Mouse (Mus musculus): ENCODE measurements at regions not wholly inside any gene's neighbourhood (a gene's known extent, or its start where the extent isn't known, plus 50 kb on each side); places are given as distances from the start of the nearest gene placed in this dataset.

DNA sequence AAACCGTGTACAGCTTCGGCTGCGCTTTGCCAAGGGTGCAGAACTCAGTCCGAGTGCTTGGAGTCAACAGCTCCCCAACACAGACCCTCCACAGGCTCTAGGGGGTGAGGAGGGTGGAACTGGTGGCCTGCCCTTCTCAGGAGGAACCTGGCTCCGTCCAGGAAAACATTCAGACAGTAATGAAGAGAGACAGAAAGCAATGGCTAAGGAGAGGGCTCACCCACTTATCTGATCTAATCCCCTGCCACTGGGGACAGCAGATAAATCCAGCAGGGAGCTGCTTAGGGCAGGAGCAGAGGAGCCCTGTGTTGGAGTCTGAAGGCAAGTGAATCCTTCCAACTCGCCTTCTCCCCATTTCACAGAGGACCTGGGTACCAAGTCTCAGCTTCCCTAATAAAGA is 292.3 kb upstream of the Mki67 start:
- no peak for TF ChIP-seq CTCF (IDR thresholded peaks at IDR 0.05)
- intact Hi-C loops (cut with DNase I): no loop called here
- DNase-seq (ENCODE audit: extremely low spot score in 1 of 2, low spot score in 2 of 2): no peak
- Histone ChIP-seq H3K27ac (no peak overlapping the region), H3K4me3 (no peak overlapping the region)

DNA sequence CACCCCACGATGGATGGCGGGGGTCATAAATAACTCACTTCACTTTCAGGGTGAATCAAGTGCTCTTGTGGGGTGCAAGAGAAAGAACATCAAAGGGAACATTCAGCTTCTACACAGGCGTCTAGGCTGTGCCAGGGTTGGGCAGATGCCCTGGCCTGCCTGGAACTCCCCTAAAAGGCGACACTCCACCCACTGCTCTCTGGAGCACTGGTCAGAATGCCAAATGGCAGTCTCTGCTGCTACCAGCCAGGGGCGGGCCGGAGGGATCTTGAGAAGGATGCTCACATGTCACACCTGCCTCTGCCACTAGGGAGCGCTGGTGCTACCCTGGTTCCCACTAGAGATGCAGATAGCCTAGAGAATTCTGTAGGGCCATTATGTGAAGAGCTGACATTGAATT is 293.9 kb upstream of the Mki67 start:
- intact Hi-C loops (cut with DNase I): loop anchor here (5.0 kb wide), 1 partner anchor 173 kb away; no protein-coding TSS in a partner anchor
- Histone ChIP-seq H3K27ac (no peak overlapping the region), H3K4me3 (no peak overlapping the region)
- DNase-seq (ENCODE audit: extremely low spot score in 1 of 2, low spot score in 2 of 2): peak; percentile 61 to 72
- peak; percentile 56 for TF ChIP-seq CTCF (IDR thresholded peaks at IDR 0.05)

DNA sequence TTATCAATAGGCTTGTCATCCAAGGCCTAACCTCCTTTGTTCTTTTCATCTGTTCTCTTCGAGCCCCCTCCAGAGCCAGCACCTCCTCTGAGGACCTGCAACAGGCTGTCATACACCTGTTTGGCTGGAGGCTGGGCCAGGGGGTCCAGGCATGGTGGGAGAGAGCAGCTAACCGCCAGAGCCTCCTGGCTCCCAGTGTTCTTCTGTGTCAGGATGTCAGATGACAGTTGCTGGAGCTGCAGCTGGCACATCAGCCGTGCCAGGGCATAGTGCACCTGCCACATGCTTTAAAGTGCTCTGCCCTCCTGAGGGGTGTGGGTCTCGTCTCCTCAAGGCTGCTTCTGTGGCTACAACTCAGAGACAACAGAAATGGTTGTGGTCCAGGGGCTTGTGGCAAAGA is 298.5 kb upstream of the Mki67 start:
- intact Hi-C loops (cut with DNase I): loop anchor here (5.0 kb wide), 1 partner anchor 177 kb away; no protein-coding TSS in a partner anchor
- H3K4me3 ChIP-seq: no peak overlapping the region
- no peak for DNase-seq (ENCODE audit: extremely low spot score in 1 of 2, low spot score in 2 of 2)
- H3K27ac ChIP-seq: no peak overlapping the region
- no peak for TF ChIP-seq CTCF (IDR thresholded peaks at IDR 0.05)

DNA sequence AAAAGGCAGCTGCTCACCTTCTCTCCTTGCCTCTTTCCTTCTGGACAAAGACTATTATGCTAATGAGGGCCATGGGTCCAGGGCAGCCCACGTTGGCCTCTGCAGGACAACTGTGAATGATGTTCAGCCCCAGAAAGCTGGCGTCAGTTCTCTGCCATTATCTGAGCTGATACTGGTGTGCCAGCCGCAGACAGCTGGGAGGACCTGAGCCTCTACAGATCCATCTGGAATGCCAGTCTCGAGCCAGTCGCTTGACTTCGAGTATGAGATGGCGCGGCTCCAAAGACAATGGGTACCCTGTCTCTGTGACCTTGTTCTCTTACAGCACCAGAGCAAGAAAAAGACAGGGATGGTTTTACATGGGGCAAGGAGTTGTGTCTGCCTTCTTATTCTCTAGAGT is 300.8 kb upstream of the Mki67 start:
- intact Hi-C loops (cut with DNase I): no loop called here
- DNase-seq (ENCODE audit: extremely low spot score in 1 of 2, low spot score in 2 of 2): no peak
- TF ChIP-seq CTCF (IDR thresholded peaks at IDR 0.05): no peak
- Histone ChIP-seq H3K27ac (no peak overlapping the region), H3K4me3 (no peak overlapping the region)

DNA sequence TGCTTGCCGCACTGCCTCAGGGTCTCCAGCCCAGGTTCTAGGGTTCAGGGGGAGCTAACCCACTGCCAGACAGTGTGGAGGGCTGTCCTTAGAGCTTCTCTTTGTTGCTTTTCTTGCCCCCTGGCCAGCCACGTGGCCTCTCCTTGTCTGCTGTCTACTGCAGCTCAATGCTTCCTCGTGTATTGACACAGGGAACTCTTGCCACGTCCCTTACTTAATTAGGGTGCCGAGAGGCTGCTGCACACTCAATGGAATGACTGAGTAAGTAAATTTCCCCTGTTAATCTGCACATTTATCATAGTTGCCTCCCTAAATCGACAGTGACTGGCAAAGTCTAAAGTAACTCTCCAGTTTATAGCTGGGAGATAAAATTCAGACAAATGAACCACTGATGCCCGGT is 304.4 kb upstream of the Mki67 start:
- Histone ChIP-seq H3K4me3 (no peak overlapping the region), H3K27ac (no peak overlapping the region)
- intact Hi-C loops (cut with DNase I): no loop called here
- no peak for DNase-seq (ENCODE audit: extremely low spot score in 1 of 2, low spot score in 2 of 2)
- TF ChIP-seq CTCF (IDR thresholded peaks at IDR 0.05): no peak

DNA sequence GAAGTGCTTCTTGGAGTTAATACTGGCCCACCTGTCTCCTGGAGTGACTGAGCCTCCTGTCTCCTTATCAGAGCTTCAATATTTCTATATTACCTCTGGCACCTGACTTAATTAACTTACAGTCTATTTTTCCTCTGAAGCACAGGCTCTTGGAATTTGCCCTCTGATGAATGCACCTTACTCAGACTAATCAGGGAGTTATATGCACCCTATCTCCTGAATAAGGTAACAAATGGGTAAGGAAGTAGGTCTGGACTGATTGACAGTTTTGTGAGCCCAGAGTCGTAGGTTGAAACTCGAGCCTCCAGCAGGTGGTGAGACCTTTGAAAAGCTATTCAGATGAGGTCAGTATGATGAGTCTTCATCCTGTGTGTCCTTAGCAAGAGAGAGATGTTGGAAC is 304.9 kb upstream of the Mki67 start:
- H3K4me3 ChIP-seq: no peak overlapping the region
- TF ChIP-seq CTCF (IDR thresholded peaks at IDR 0.05): no peak
- no peak for DNase-seq (ENCODE audit: extremely low spot score in 1 of 2, low spot score in 2 of 2)
- intact Hi-C loops (cut with DNase I): no loop called here
- no peak overlapping the region for H3K27ac ChIP-seq

DNA sequence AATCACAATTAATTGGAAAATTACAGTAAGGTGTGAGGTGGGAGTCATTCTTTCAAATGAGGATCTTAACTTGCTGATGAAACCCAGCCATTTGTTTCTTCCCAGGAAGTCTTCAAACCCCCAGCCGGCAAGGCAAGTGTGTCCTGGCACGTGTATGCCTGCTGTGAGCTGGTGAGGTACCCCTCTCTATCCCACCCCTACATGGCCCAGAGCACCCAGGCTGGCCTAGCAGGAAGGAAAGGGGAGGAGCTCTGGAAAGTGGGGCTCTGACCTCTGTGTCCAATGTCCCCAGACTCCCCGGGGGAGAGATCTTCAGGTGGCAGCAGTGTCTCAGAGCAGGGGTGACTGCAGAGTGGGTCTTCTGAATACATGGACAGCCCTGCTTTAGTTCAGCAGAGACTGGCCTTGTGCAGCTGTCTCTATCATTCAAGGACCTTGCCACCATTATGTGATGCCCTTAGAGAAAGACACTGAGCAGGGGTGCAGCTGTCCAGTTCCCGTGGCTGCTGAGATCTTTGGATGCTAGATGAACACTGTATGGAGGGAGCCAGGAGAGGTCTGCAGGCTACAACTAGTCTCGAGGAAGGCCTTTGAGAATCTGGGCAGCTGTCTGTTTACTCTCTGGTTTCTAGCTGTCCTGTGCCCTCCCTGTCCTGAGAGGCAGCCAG is 306.8 kb upstream of the Mki67 start:
- DNase-seq (ENCODE audit: extremely low spot score in 1 of 2, low spot score in 2 of 2): no peak
- H3K27ac ChIP-seq: no peak overlapping the region
- no peak for TF ChIP-seq CTCF (IDR thresholded peaks at IDR 0.05)
- intact Hi-C loops (cut with DNase I): no loop called here
- H3K4me3 ChIP-seq: no peak overlapping the region

DNA sequence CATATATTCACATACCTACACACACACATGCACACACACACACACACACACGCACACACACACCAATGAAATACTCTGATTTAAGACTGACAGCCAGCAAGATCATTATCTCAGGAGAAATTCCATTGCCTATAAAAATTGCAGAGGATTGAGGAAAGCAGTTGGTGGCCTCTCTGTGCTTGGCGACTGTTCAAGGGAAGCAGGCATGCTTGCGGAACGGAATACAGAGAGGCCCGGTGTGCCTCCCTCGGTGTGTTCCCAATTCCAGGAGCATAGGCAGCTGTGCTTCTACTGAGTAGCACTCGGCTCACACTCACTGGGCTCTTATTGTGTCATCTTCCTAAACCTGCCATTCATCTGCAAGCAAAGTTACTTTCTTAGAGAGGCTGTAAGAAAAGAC is 310.3 kb upstream of the Mki67 start:
- no peak for DNase-seq (ENCODE audit: extremely low spot score in 1 of 2, low spot score in 2 of 2)
- intact Hi-C loops (cut with DNase I): no loop called here
- Histone ChIP-seq H3K27ac (no peak overlapping the region), H3K4me3 (no peak overlapping the region)
- no peak for TF ChIP-seq CTCF (IDR thresholded peaks at IDR 0.05)

DNA sequence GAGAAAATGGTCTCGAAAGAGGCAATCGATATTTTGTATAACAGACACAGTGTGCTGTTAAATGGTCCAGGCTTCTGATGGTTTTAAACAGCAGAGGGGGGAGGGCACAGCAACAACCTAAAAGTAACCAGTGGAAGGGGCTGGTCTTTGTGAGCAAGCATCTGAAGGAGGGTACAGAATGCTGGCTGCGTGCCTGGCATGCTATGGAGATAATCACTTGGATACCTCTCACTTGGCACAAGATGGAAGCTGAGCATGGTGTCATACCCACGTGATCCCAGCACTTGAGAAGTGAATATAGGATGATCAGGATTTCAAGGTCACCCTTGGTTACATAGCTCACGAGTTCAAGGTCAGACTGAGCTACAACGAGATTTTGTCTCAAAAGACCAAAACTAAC is 315.9 kb upstream of the Mki67 start:
- no peak for TF ChIP-seq CTCF (IDR thresholded peaks at IDR 0.05)
- H3K27ac ChIP-seq: no peak overlapping the region
- intact Hi-C loops (cut with DNase I): no loop called here
- no peak overlapping the region for H3K4me3 ChIP-seq
- DNase-seq (ENCODE audit: extremely low spot score in 1 of 2, low spot score in 2 of 2): no peak

DNA sequence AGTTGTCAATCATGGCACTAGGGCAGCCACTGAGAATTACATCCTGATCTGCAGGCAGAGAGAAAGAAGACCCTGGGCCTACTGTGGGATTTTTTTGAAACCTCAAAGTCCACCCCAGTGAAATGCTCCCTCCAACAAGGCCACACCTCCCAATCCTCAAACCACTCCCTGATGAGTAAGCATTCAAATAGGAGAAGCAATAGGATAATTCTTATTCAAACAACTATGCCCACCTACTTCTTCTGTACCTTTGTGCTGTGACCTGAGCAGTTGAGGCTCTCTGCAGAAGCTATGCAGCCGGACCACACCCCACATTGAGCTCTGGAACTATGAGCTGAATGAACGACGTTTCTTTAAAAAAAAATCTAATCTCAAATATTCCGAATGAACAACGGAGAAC is 317.4 kb upstream of the Mki67 start:
- no peak for TF ChIP-seq CTCF (IDR thresholded peaks at IDR 0.05)
- intact Hi-C loops (cut with DNase I): no loop called here

DNA sequence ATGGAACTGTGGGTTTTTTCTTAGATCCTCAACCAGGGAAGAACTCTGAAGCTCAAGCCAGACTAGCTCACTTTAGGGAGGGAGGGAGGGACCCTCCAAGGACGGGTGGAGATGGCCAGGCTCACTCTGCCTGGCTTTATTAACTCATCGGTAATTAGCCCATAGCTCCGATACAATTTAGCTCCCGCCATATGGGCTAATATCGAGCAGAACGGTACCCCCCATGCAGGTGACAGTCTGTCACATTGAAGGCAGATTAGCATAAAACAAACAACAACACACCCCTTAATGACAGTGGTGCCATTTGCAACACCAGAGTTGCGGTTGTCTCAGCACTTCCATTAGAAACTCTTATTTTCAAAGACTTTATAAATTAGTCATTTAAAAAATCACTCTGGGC is 319.6 kb upstream of the Mki67 start:
- intact Hi-C loops (cut with DNase I): no loop called here
- no peak overlapping the region for H3K4me3 ChIP-seq
- TF ChIP-seq CTCF (IDR thresholded peaks at IDR 0.05): no peak
- DNase-seq (ENCODE audit: extremely low spot score in 1 of 2, low spot score in 2 of 2): no peak
- H3K27ac ChIP-seq: no peak overlapping the region

More for the DNA sequence above, 317.4 kb upstream of the Mki67 start:
- H3K4me3 ChIP-seq: no peak overlapping the region
- no peak overlapping the region for H3K27ac ChIP-seq
- DNase-seq (ENCODE audit: extremely low spot score in 1 of 2, low spot score in 2 of 2): no peak

DNA sequence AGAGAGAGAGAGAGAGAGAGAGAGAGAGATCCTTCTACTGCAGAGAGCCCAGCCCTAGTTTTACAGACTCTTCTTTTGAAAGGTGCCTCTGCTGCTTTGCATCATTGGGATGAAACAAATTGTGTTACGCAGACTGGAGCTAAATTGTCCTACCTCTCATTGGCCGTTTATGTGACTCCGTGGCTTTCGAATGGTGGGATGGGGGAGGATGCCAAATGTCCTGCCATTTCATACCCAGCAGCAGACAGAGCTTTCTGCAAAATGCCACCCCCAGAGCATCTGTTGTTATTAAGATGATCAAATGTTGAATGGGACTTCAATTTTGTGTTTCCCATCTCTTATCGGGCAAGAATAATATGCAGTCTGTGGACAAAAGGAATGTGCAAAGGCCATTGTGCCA is 321.9 kb upstream of the Mki67 start:
- Histone ChIP-seq H3K4me3 (no peak overlapping the region), H3K27ac (no peak overlapping the region)
- TF ChIP-seq CTCF (IDR thresholded peaks at IDR 0.05): no peak
- DNase-seq (ENCODE audit: extremely low spot score in 1 of 2, low spot score in 2 of 2): peak in 1 of 2 experiments; percentile 14
- intact Hi-C loops (cut with DNase I): no loop called here

DNA sequence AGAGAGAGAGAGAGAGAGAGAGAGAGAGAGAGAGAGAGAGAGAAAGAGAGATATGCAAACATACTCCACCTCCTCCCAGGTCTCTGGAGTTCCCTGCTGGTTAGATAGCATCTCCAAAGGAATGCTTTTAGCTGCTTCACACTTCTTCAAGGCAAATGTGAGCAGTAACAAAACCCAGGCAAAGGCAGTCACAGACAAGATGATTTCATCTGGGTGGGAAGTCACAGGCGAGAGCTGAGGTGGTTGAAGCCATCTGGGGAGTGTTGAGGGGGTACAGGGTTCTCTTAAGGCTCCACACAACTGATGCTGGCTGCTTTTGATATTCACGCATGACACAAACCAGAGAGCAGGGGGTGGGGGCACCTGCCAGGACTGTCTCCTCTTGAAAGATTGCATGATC is 322.7 kb upstream of the Mki67 start:
- intact Hi-C loops (cut with DNase I): no loop called here
- Histone ChIP-seq H3K4me3 (no peak overlapping the region), H3K27ac (no peak overlapping the region)
- TF ChIP-seq CTCF (IDR thresholded peaks at IDR 0.05): no peak
- no peak for DNase-seq (ENCODE audit: extremely low spot score in 1 of 2, low spot score in 2 of 2)

Measured in left cerebral cortex, adult 2 months (tissue).